ENCODE assay signal across 17 mouse cellular contexts in genomic region chr3:116345245-116345644, GRCm38 (mm10).
DNase-seq lines count a peak whose midpoint lies in the region; ATAC-seq and TF ChIP-seq lines count a peak whose summit lies in the region.
"Had no signal": no experiment of that assay in that cellular context is flagged by ENCODE, and none has a peak within 500 bp of the region (broad histone marks: within the 10 kb centered on the region; RNA-seq: fewer than 3 reads in every experiment).

No protein-coding gene starts in this region.

- no peaks in the 10 kb centered on the region for H3K27me3 ChIP-seq in forebrain, embryonic 13.5 days
- no peaks in the 10 kb centered on the region for H3K27me3 ChIP-seq in forebrain, embryonic 15.5 days
- no peaks in the 10 kb centered on the region for H3K27me3 ChIP-seq in hindbrain, embryonic 12.5 days
- no peaks in the 10 kb centered on the region for H3K27me3 ChIP-seq in hindbrain, postnatal 0 days (ENCODE audit: insufficient read depth, low read length)
- H3K27me3 ChIP-seq: heart, embryonic 12.5 days; hindbrain, embryonic 15.5 days had no signal

- peak overlapping the region; percentile 35; the same call in 1 of the 2 replicates for H3K27ac ChIP-seq in forebrain, embryonic 13.5 days
- H3K27ac ChIP-seq in forebrain, embryonic 15.5 days (replicated peaks): no peak overlapping the region
- H3K27ac ChIP-seq in hindbrain, embryonic 12.5 days: no peak overlapping the region
- no peak overlapping the region for H3K27ac ChIP-seq in hindbrain, postnatal 0 days
- H3K27ac ChIP-seq: embryonic facial prominence, embryonic 10.5 days; hindbrain, embryonic 15.5 days had no signal

- H3K4me2 ChIP-seq in forebrain, embryonic 13.5 days: no peak overlapping the region
- no peak overlapping the region for H3K4me2 ChIP-seq in forebrain, embryonic 15.5 days (replicated peaks)
- no peak overlapping the region for H3K4me2 ChIP-seq in hindbrain, embryonic 12.5 days (replicated peaks)
- no peak overlapping the region for H3K4me2 ChIP-seq in hindbrain, postnatal 0 days (ENCODE audit: low read depth, low read length)
- H3K4me2 ChIP-seq: heart, embryonic 12.5 days; hindbrain, embryonic 15.5 days had no signal

- WGBS in forebrain, embryonic 13.5 days: 74% methylated on average over 11 of the region's 11 CpGs
- WGBS in forebrain, embryonic 15.5 days: 79% methylated on average over 11 of the region's 11 CpGs
- 53% methylated on average over 11 of the region's 11 CpGs for WGBS in hindbrain, embryonic 12.5 days
- WGBS in hindbrain, postnatal 0 days: 43% methylated on average over 11 of the region's 11 CpGs

- peak; percentile 57 for ATAC-seq in forebrain, embryonic 13.5 days
- ATAC-seq in forebrain, embryonic 15.5 days (replicated peaks): no peak
- ATAC-seq in hindbrain, embryonic 12.5 days (ENCODE audit: low FRiP score): 0 out of 2 replicates have a peak, but pooled peaks have one; percentile 32
- ATAC-seq in hindbrain, postnatal 0 days: no peak
- ATAC-seq in megakaryocyte-erythroid progenitor cell, adult 5-6 weeks (replicated peaks; ENCODE audit: low FRiP score, low TSS enrichment, poor library complexity, severe bottlenecking): no peak

- H3K9me3 ChIP-seq in forebrain, embryonic 13.5 days (replicated peaks): no peaks in the 10 kb centered on the region
- no peaks in the 10 kb centered on the region for H3K9me3 ChIP-seq in forebrain, embryonic 15.5 days
- no peaks in the 10 kb centered on the region for H3K9me3 ChIP-seq in hindbrain, embryonic 12.5 days (replicated peaks)
- no peaks in the 10 kb centered on the region for H3K9me3 ChIP-seq in hindbrain, postnatal 0 days (ENCODE audit: low read length)
- H3K9me3 ChIP-seq: embryonic facial prominence, embryonic 10.5 days; heart, embryonic 12.5 days; hindbrain, embryonic 15.5 days had no signal

- DNase-seq in hindbrain, postnatal 0 days (ENCODE audit: low spot score): no peak
- peak; percentile 22 for DNase-seq in retina, postnatal 1 day
- no peak for DNase-seq in retina, embryonic 14.5 days (ENCODE audit: low spot score)
- DNase-seq: adrenal gland, postnatal 25 days; cerebellum, adult 2 months; cerebellum, postnatal 10 days; gastrocnemius, postnatal 14 days; heart, postnatal 36 days; kidney, adult 11 months; kidney, adult 9 months had no signal

- no peaks in the 10 kb centered on the region for H3K4me1 ChIP-seq in forebrain, embryonic 13.5 days
- H3K4me1 ChIP-seq in forebrain, embryonic 15.5 days: peaks cover 7% of the 10 kb centered on the region
- 0 out of 2 replicates have a peak, but pooled peaks cover 3% of the 10 kb centered on the region for H3K4me1 ChIP-seq in hindbrain, embryonic 12.5 days
- no peaks in the 10 kb centered on the region for H3K4me1 ChIP-seq in hindbrain, postnatal 0 days (ENCODE audit: insufficient read depth, low read length)
- H3K4me1 ChIP-seq: embryonic facial prominence, embryonic 10.5 days; hindbrain, embryonic 15.5 days had no signal

- TF ChIP-seq CTCF in hindbrain, postnatal 0 days (IDR thresholded peaks at IDR 0.05; ENCODE audit: low read depth): no peak

- H3K4me3 ChIP-seq in forebrain, embryonic 13.5 days: no peak overlapping the region
- no peak overlapping the region for H3K4me3 ChIP-seq in forebrain, embryonic 15.5 days
- no peak overlapping the region for H3K4me3 ChIP-seq in hindbrain, embryonic 12.5 days
- no peak overlapping the region for H3K4me3 ChIP-seq in hindbrain, postnatal 0 days (ENCODE audit: low read length)
- H3K4me3 ChIP-seq: embryonic facial prominence, embryonic 10.5 days; heart, embryonic 12.5 days; hindbrain, embryonic 15.5 days had no signal

- H3K36me3 ChIP-seq in forebrain, embryonic 13.5 days (ENCODE audit: poor library complexity, severe bottlenecking): peaks cover 15% of the 10 kb centered on the region; the same call in 1 of the 2 replicates
- no peaks in the 10 kb centered on the region for H3K36me3 ChIP-seq in forebrain, embryonic 15.5 days
- 0 out of 2 replicates have a peak, but pooled peaks cover 9% of the 10 kb centered on the region for H3K36me3 ChIP-seq in hindbrain, embryonic 12.5 days
- no peaks in the 10 kb centered on the region for H3K36me3 ChIP-seq in hindbrain, postnatal 0 days (ENCODE audit: insufficient read depth, low read length)
- H3K36me3 ChIP-seq: hindbrain, embryonic 15.5 days had no signal

- H3K9ac ChIP-seq in forebrain, embryonic 13.5 days: no peak overlapping the region
- H3K9ac ChIP-seq in forebrain, embryonic 15.5 days (replicated peaks): no peak overlapping the region
- H3K9ac ChIP-seq in hindbrain, embryonic 12.5 days: no peak overlapping the region
- no peak overlapping the region for H3K9ac ChIP-seq in hindbrain, postnatal 0 days (replicated peaks; ENCODE audit: low read length)
- H3K9ac ChIP-seq: heart, embryonic 12.5 days; hindbrain, embryonic 15.5 days had no signal

Comparison
In these comparisons a context has a peak if more than half of its experiments do, and no peak if none do; other contexts are left out.
1. ATAC-seq: peak in forebrain, embryonic 13.5 days (single experiment) and hindbrain, embryonic 12.5 days (single experiment); none in forebrain, embryonic 15.5 days (single experiment), hindbrain, postnatal 0 days (single experiment) and megakaryocyte-erythroid progenitor cell, adult 5-6 weeks (single experiment).